Comparison of ENCODE assay signal across 9 mouse cellular contexts in genomic region chr12:104472601-104473424, GRCm38 (mm10). TPM values are rescaled to one million over a fixed set of nuclear protein-coding genes. Genes with fewer than 3 reads are reported as not detected.
DNase-seq lines count a peak whose midpoint lies in the region; ATAC-seq lines count a peak whose summit lies in the region.
"Had no signal": no experiment of that assay in that cellular context is flagged by ENCODE, and none has a peak within 500 bp of the region (broad histone marks: within the 10 kb centered on the region; RNA-seq: fewer than 3 reads in every experiment).

TSS of gene Gsc (minus strand) at chr12:104473330.

- H3K27me3 ChIP-seq in kidney, embryonic 16.5 days (ENCODE audit: insufficient read depth, low read length): peaks cover 92% of the 10 kb centered on the region

- peak within 1 kb of the TSS; percentile 63 for H3K4me3 ChIP-seq in kidney, embryonic 16.5 days (ENCODE audit: low read length)

- no peak within 1 kb of the TSS for H3K27ac ChIP-seq in kidney, embryonic 16.5 days (ENCODE audit: low read length)

- peak within 1 kb of the TSS; percentile 95 for H3K4me2 ChIP-seq in kidney, embryonic 16.5 days (replicated peaks; ENCODE audit: low read depth, low read length)

- WGBS in kidney, embryonic 16.5 days: under 1% methylated on average over 96 of the region's 97 CpGs

- peak within 1 kb of the TSS; percentile 57 for H3K9ac ChIP-seq in kidney, embryonic 16.5 days (replicated peaks; ENCODE audit: low read length)

- DNase-seq in heart, adult 11 months: peak; percentile 89
- DNase-seq in heart, adult 9 months (ENCODE audit: low spot score in 2 of 2): no peak
- peak; percentile 53 for DNase-seq in adrenal gland, postnatal 10 days
- DNase-seq in gastrocnemius, postnatal 10 days: peak; percentile 59
- DNase-seq in lung, postnatal 36 days: peak; percentile 19
- peak; percentile 63 for DNase-seq in yolk sac, embryonic 10.5 days (ENCODE audit: low spot score)
- DNase-seq in spleen, postnatal 10 days (ENCODE audit: low spot score in 2 of 2): no peak

- H3K4me1 ChIP-seq in kidney, embryonic 16.5 days (ENCODE audit: insufficient read depth, low read length): peaks cover 19% of the 10 kb centered on the region; the same call in 1 of the 2 replicates

- no peaks in the 10 kb centered on the region for H3K36me3 ChIP-seq in kidney, embryonic 16.5 days (ENCODE audit: insufficient read depth, low read length)

- no peaks in the 10 kb centered on the region for H3K9me3 ChIP-seq in kidney, embryonic 16.5 days (ENCODE audit: low read length)

- ATAC-seq in kidney, embryonic 16.5 days (ENCODE audit: low FRiP score, low TSS enrichment): 0 out of 2 replicates have a peak, but pooled peaks have one; percentile 25

RNA-seq across cellular contexts. Expression of gene Gsc, which starts in this region (rescaled TPM):
- total RNA-seq in adrenal gland, postnatal 10 days (2021): under 1 TPM in 1 of 2 experiments, not detected in 1; 0.39 TPM
- 1 to 10 TPM in 1 of 2 experiments, under 1 TPM in 1; 0.61 to 1.1 TPM for total RNA-seq in gastrocnemius, postnatal 10 days (2021)
- polyA plus RNA-seq in kidney, embryonic 16.5 days (2015; fragmentation: Nextera tagmentation; extraction: Ambion mirVana): not detected in 2 replicates
- total RNA-seq: left cerebral cortex, postnatal 25 days had no signal

Comparison
In these comparisons a context has a peak if more than half of its experiments do, and no peak if none do; other contexts are left out.
1. DNase-seq: peak in heart, adult 11 months (single experiment), gastrocnemius, postnatal 10 days (single experiment), lung, postnatal 36 days (single experiment) and yolk sac, embryonic 10.5 days (single experiment); none in heart, adult 9 months (0 of 2) and spleen, postnatal 10 days (0 of 2).
2. Peak in DNase-seq in adrenal gland, postnatal 10 days; RNA of the gene not detected or under 1 TPM.
3. Peak in ATAC-seq, H3K4me3 ChIP-seq, H3K9ac ChIP-seq and H3K4me2 ChIP-seq in kidney, embryonic 16.5 days; RNA of the gene not detected or under 1 TPM.